Mouse (Mus musculus) gastrocnemius, postnatal 25 days (tissue): ENCODE results near the gene Bcl2l13. TPM values are rescaled to one million over a fixed set of nuclear protein-coding genes. Genes with fewer than 3 reads are reported as not detected.
"Not testable (repeated sequence)": the region's sequence is repeated elsewhere in the genome, so short reads cannot be mapped to it uniquely, and the experiment has no call there.

Experiments
- DNase-seq: peaks from one replicate; pipeline ENCODE4 v3.0.0; 2022
- long read RNA-seq, 2 experiments: library from polyadenylated mRNA; stranded (forward); transcript quantifications; one replicate each; pipeline ENCODE4 v2.0.0; 2021
- total RNA-seq, 2 experiments: library from RNA; stranded (reverse); gene quantifications; 1 replicate in 1 of 2; 2 replicates in 1 of 2; pipeline ENCODE4 v1.2.3; 2021

Gene Bcl2l13
- total RNA-seq, result 10 to 100 TPM; 63.9 to 64.8 TPM
- long read RNA-seq, experiment 1, full-length matches to known transcripts, result 12 of 27 reads
- long read RNA-seq, experiment 1, partial matches to known transcripts, result 1 of 27 reads
- long read RNA-seq, experiment 1, other reads (novel, unspliced or antisense), result 14 of 27 reads
- long read RNA-seq, experiment 2, full-length matches to known transcripts, result 45 of 59 reads
- long read RNA-seq, experiment 2, partial matches to known transcripts, result 9 of 59 reads
- long read RNA-seq, experiment 2, other reads (novel, unspliced or antisense), result 5 of 59 reads

GRCm38 (mm10) chr6:120835474-120836374 is at the start of gene Bcl2l13:
Gene Bcl2l13 (plus strand): TSS chr6:120836212.
- peak; percentile 94 for DNase-seq

GRCm38 (mm10) chr6:120788068-120788607 is 47.9 kb upstream of the Bcl2l13 start:
- DNase-seq, result no peak

DNA sequence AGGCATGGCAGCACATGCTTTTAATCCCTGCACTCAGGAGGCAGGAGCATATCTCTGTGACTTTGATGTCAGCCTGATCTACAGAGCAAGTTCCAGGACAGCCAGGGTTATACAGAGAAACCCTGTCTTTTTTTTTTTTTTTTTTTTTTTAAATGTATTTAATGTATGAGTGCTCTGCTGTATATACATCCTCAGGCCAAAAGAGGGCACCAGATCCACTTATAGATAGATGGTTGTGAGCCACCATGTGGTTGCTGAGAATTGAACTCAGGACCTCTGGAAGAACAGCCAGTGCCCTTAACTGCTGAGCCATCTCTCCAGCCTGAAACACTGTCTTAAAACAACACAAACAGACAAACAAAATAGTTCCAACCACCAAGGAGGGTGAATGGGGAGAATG is 47.1 kb upstream of the Bcl2l13 start:
- no peak for DNase-seq

- DNase-seq, result no peak
Observed at GRCm38 (mm10) chr6:120790153-120790552, 45.9 kb upstream of the Bcl2l13 start.

DNA sequence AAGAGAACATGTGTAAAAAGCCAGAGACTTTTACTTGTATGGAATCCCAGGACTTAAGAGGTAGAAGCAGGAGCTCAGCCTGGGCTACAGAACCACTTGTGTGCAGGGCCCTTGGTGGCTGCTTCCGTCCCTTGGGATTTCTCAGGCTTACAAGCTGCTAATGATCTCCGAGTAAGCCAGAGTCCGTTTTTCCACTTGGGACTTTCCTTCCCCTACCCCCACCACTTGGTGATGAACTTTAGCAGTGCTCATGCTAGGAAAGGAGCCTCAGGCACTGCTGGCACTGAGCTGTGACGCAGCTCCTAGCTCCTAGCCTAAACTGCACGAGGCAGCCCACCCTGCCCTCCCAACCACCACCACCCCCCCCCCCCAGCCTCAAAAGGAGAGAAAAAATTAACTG is 45.3 kb upstream of the Bcl2l13 start:
- no peak for DNase-seq

- DNase-seq, result no peak
Observed at GRCm38 (mm10) chr6:120792947-120793346, 43.1 kb upstream of the Bcl2l13 start.

- peak; percentile 42 for DNase-seq
Observed at GRCm38 (mm10) chr6:120795422-120796086, 40.5 kb upstream of the Bcl2l13 start.

DNA sequence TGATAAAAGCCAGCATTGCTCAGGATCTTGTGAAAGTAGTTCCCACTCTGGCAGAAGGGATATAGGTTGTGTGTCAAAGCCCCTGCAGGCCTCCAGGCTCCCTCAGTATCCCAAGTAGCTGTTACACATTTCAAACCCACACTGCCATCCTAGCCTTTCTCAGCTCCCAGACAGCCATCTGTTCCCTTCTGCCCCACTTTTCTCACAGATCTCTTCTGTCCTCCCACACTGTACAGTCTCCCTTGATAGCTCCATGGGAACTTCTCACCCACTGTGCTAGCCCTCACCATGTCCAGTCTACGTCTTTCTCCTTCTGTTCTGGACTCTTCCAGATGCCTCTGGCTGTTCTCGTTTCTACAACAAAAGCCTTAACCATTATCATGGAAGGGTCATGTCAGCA is 39.9 kb upstream of the Bcl2l13 start:
- no peak for DNase-seq

GRCm38 (mm10) chr6:120798019-120798418 is 38.0 kb upstream of the Bcl2l13 start:
- no peak for DNase-seq

GRCm38 (mm10) chr6:120798905-120799304 is 37.1 kb upstream of the Bcl2l13 start:
- DNase-seq, result no peak

GRCm38 (mm10) chr6:120799581-120800041 is 36.4 kb upstream of the Bcl2l13 start:
- DNase-seq, result no peak

GRCm38 (mm10) chr6:120806999-120807737 is 28.8 kb upstream of the Bcl2l13 start:
- DNase-seq, result no peak

- no peak for DNase-seq
Observed at GRCm38 (mm10) chr6:120807738-120808081, 28.3 kb upstream of the Bcl2l13 start.

- DNase-seq, result not testable (repeated sequence)
Observed at GRCm38 (mm10) chr6:120811999-120812398, 24.0 kb upstream of the Bcl2l13 start.

DNA sequence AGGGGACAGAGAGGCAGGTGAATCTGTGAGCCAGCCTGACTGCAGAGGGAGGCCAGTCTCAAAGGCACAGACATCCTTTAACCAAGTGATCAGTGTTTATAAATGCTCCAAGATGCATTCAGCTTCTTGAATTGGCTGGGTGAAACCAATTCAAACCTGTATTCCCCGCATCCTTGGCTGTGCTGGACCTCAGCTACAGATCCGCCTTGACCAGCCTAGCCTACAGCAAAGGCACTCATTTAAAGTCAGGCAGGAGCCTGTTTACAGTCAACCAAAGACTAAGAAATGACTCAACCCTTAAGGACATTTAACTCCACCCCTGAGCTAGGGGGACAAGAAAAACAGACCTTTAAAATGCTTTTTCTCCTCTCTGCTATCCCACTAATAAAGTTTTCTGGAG is 16.7 kb upstream of the Bcl2l13 start:
- DNase-seq, result no peak

DNA sequence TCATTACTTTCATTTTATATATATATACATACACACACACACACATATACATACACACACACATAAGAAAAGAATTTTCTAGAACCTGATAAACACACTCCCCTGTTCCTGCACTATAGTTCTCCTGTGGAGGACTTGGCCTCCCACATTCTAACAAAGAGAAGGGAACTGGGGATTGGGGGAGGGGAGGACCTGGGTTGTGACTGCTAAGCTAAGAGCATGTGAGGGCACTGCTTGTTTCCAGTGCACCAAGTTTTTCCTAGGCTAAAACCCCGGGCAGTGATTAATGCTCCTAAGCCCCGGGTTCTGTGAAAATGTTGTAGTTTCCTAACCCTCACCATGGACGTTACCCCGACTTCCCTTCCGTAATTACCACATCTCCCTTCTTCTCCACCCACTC is 15.9 kb upstream of the Bcl2l13 start:
- no peak for DNase-seq

DNA sequence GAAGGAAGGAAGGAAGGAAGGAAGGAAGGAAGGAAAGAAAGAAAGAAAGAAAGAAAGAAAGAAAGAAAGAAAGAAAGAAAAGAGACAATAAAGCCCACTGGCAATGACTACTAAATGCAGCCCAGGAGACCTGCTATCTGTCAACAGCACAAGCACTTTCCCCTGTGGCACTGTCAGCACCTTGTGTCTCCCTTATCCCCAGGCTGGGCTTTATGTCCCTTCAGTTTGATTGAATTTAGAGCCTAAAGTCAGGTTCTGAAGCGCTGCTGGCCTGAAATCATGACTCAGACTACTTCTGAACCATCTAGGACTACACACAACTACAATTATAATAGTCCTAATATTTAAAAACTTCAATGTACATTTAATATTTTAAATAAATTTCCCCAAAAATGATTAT is 15.1 kb upstream of the Bcl2l13 start:
- no peak for DNase-seq

DNA sequence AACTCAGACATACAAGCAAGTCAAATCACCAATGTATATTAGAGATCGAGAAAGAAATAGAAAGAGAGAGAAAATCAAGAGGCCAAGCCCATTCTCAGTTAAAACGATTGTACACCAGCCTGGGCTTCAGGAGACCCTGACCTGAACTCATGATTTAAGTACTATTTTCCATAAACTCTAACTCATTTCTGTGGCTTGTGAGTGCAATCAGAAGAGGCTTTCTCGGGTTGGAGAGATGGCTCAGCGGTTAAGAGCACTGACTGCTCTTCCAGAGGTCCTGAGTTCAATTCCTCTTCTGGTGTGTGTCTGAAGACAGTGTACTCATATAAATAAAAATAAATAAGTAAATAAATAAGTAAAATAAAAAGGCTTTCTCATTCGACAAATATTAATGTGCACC is 14.3 kb upstream of the Bcl2l13 start:
- DNase-seq, result no peak

DNA sequence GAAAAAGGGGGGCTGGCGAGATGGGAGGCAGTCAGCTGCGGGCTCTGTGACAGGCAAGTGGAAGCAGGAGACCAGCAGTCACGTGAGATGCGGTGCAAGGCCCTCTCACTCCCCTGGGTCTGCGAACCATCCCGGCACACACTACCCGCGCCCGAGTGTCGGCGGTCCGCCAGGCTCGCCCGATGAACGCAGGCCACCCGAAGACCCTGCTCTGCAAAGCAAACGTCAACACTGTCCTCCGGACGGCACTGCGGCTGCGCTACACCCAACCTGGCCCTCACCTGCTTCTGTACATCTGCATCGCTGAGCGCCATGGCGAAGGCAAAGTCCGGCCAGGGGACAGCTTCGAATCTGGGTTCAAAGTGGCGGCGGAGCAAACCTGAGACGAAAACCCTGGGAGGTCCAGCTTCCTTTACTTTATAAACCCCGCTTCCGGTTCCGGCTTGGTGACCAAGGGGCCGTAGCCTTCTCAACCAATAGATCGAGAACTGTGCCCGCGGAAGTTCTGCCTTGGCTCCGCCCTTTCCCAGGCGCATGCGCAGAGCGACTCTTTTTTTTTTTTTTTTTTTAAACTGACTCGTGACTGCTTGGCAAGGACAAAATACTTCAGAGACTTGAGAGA is 13.6 kb upstream of the Bcl2l13 start, which contains the start of gene Atp6v1e1:
Atp6v1e1 (minus strand) TSS at position 487 of the 622 bp plus-strand sequence.
- DNase-seq, result peak; percentile 94

- no peak for DNase-seq
Observed at GRCm38 (mm10) chr6:120822937-120823614, 12.9 kb upstream of the Bcl2l13 start.

DNA sequence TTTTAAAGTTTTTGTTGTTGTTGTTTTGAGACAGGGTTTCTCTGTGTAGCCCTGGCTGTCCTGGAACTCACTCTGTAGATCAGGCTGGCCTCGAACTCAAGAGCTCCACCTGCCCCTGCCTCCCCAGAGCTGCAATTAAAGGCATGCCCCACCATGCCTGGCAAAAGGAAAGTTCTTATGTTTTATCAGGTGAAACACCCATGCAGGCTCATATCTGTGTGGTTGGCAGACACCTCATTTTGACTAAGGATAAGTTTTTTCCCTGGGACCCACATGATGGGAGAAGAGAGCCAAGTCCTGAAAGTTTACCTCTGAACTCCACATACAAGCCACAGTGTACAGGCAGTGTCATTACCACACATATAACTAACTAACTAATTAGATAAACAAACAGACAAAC is 6.0 kb upstream of the Bcl2l13 start:
- DNase-seq, result no peak
